Mouse (Mus musculus) limb, embryonic 15.5 days (tissue): ENCODE measurements around the gene Gm38393. TPM values are rescaled to one million over a fixed set of nuclear protein-coding genes. Genes with fewer than 3 reads are reported as not detected.

ENCODE experiments used
- polyA plus RNA-seq: library from polyadenylated mRNA; unstranded; fragments of >200 nt; fragmentation: Nextera tagmentation; extraction: Ambion mirVana; gene quantifications from 2 replicates; pipeline ENCODE4 v1.2.1, GENCODE M21; 2015

The Gm38393 gene
- polyA plus RNA-seq, 1 experiment from 2014 or later = 0.15 TPM

Other genes with a start within 250 kb of the Gm38393 start
- gene Snurf, start within 50 bp of the Gm38393 start, polyA plus RNA-seq = 17.2 and 23.1 TPM in 2 replicates
- 23.3 and 25.4 TPM in 2 replicates for gene Snrpn, start 135.2 kb upstream of the Gm38393 start, polyA plus RNA-seq